Mouse (Mus musculus): ENCODE measurements at regions not wholly inside any gene's neighbourhood (a gene's known extent, or its start where the extent isn't known, plus 50 kb on each side); places are given as distances from the start of the nearest gene placed in this dataset.

DNA sequence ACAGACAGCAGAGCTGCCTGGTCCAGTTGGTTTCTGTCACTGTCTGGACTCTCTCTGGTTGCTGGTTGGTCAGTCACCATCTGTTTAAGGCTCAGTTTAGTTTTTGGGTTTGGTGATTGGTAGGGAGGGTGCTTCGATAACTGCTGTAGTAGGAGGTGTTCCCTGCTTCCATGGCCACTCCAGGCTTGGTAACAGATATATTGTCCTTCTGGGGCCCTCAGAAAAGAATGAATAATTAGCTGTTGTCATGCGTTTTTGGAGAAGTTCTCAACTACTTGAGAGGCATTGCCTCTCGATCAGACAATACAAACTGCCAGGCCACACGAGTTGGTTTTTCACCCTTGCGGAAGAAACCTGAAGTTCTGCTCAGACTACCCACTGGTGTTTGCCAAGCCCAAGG is 451.7 kb downstream of the Sox2 start:
- intact Hi-C loops (cut with DNase I), result loop anchor here (10.0 kb wide), 1 partner anchor 383 kb away; no protein-coding TSS in a partner anchor
- DNase-seq, result no peak

DNA sequence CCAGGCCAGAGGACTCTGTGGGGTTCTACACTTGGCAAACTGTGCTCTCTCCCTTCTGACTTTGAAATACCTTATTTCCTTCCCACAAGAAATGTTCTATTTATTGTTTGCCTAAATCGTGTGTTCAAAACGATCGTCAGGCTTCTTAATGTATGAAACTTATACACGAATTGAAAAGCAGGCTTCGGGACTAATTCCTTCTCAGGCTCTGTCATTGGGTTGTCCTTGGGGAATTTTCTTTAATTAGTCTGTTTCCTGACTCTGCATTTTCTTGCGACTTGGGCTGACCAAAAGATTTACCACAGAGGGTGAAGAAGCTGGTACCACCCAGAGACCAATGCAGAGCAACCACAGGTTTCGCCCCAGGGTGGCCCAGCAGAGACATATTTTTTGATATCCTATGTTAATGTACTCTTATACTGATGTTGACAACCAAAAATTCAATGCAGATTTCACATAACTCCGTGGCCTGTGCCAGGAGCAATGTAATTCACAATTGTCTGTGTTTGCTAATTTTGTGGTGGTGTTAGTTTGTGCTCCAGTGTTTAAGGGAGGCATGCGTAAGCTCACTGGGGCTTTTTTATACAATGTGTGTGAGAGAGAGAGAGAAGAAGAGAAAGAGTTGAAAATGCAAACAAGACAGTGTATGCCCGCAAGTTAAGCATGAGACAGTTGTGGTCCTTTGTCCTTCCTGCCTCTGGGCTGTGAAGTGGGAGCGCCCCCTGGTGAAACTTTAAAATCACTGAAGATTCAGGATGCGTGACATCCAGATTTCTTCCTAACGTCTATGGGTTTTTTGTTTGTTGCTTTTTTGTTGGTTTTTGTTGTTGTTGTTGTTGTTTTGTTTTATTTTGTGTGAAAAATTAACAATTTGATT is 452.7 kb downstream of the Sox2 start:
- peak; percentile 79 for DNase-seq
- intact Hi-C loops (cut with DNase I), result loop anchor here (10.0 kb wide), 1 partner anchor 382 kb away; no protein-coding TSS in a partner anchor

DNA sequence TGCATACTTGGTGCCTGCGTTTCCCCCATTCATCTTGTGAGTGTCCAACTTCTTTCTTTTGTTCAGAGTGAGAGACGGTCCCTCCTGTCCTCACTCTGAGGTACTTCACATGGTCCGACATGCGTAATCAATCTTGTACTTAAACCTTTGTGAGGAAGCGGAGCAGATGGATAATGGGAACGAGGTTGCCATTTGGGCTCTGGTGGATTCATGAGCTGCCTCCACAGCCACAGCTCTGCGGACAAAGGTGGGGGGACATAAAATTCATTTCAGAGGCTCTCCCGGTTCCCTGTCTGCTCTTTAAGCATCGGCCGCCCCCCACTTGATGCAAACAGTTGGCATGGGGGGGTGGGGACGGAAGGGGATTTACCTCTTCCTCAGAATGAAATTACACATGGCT is 454.7 kb downstream of the Sox2 start:
- no peak for DNase-seq
- intact Hi-C loops (cut with DNase I), result loop anchor here (10.0 kb wide), 1 partner anchor 380 kb away; no protein-coding TSS in a partner anchor

DNA sequence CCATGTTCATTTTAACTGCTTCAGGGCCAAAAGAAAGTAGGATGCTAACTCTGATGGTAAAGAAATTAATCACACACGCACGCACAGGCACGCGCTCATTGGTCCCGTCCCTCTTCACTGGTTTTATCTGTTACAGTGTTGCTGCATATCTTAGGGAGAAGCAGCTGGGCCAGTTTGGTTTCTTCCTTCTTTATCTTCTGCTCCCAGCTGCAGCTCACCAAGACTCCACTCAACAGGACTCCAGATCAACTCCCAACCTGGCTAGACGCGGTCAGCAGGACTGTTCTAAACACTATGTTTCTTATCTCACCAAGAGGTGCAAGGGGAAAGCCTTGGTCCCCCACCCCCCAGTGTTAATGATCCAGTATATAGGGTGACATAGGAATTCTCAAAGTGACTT is 455.9 kb downstream of the Sox2 start:
- intact Hi-C loops (cut with DNase I), result loop anchor here (10.0 kb wide), 1 partner anchor 379 kb away; no protein-coding TSS in a partner anchor
- no peak for DNase-seq

DNA sequence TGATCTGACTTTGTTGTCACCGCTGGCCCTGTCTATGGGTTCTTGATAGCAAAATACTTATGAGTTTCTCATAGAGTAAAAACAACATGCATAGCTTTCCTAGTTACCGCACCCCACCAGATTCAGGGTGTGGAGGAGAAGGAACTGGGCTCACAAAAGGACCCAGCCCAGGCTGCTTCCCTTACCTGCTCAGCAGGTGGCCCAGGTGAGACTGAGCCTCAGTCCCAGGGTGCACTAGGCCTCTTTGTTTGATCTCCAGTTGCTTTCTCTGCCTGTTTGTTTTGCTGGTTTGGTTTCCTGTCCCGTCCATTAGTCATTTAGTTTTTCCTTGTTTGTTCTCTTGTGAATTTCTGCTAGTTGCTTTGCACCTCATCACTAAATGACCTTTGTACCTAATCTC is 483.3 kb downstream of the Sox2 start:
- DNase-seq, result no peak
- intact Hi-C loops (cut with DNase I), result no loop called here

DNA sequence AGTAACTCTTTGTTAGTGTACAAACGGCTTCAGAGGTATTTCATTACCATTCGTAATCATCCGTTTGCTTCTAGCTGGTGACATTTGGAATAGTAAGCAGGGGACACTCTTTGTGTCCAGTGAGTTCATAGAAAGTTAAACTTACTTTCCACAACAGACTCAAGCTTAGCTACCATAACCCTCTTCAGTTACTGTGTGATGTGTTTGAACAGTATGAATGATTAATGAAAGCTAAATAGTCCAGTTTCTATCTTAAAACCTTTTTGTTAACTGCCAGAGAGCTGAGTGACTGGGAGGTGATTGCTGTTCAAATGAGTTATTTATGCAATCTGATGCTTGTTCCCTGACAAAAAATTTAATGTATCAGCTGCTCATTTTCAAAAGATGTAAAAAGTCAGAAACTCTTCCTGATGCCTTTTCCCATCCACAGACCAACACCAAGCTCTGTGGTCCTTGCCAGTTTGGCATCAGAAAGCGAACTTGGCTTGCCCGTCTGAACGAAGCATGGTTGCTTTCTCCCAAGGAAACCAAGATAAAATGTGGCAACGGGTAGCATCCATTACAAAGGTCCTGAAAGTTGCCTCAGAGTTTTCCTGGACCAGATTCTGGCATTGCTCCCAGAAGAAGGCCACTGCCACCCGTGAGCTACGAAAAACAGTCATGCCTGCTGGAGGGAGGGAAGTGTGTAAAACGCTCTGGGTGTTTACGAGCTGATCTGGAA is 491.5 kb downstream of the Sox2 start:
- DNase-seq, result peak; percentile 72
- intact Hi-C loops (cut with DNase I), result no loop called here

DNA sequence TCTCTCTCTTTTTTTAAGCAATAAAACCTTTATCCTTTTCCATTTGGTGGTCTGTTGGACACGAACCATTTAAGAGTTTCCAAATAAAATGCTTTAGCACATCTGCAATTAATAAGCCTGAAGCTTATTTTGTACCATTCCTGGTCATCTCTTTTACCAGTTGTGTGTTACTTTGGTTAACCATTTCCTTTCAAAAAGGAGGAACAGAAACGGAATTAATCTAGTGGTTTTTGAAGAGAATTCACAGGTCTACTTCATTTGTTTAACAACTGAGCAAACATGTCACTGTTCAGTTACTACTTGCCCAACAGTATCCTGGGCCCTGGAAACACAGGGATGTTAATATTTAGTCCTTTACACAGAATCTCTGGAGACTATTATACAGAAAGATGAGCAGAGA is 492.5 kb downstream of the Sox2 start:
- no peak for DNase-seq
- intact Hi-C loops (cut with DNase I), result no loop called here

DNA sequence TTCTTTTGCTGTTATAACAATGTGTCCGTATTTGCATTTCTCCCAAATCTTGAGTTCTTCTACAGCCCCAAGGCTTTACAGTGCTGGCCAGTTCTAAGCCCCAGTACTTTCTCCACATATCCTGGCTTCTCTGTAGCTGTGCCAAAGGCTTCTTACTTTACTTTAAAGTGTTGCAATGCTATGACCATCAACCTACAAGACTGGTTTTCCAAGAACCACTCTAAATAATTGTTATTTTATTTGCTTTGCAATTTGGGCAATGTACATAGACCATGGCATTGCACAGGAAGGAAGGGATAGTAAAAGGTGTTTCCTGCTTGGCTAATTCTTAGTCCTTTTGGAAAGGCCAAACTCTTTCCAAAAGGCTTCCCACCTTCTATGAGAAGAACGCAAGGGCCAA is 495.4 kb downstream of the Sox2 start:
- intact Hi-C loops (cut with DNase I), result no loop called here
- no peak for DNase-seq

DNA sequence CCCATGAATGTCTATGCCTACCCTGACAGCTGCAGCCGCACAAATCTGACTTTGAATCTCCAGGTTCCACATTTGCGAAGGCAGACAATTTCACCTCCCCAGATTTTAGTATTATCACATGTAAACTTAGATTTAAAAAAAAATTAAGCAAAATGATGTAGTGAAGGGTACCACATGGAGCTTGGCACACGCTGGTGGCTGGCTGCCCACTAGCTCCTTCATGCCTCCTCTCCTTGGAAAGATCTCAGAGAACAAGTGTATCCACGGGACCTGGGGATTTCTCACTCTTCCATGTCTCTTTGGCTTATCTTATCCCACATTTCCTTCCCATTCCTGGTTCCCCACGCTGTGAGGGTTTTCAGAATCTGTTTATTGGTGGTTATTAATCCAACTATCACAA is 496.5 kb downstream of the Sox2 start:
- intact Hi-C loops (cut with DNase I), result no loop called here
- peak; percentile 57 for DNase-seq

DNA sequence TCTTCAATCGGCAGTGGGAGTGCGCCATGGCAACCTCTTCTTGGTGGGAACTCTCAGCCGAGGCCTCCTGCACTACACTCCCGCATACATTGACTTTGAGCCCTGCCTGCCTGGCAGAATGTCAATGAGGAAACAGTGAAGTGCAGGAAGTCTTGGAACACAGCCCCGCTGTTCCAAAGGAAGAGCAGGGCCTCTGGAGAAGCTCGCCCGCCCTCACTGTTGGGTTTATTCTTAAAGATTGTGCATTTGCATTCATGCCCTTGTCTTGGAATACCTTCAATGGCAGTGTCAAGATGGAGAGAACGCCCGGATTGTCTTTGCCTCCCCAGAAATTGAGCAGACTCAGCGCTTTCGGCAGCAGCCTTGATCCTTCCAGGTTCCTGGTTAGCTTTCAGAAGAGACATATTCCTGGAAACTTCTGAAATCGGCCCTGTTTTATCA is 499.1 kb downstream of the Sox2 start:
- DNase-seq, result peak; percentile 75
- intact Hi-C loops (cut with DNase I), result no loop called here

DNA sequence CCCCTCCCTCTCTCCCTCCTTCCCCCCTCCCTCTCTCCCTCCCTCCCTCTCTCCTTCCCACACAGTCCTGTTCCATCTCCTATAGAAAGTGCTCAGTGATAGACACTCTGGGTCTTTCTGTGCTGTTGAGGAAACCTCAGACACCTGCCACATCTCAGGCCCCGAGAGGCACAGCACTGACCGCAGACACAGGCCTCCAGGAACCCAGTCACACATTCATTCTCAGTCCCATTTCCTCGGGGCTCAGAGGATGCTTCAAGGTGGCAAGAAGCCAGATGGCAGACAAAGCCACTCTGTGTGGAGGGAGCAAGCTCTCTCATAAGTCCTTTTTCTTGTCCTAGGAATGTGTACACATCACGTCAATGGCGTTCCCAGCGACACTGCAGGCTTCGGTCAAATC is 502.0 kb downstream of the Sox2 start:
- DNase-seq, result peak; percentile 63

DNA sequence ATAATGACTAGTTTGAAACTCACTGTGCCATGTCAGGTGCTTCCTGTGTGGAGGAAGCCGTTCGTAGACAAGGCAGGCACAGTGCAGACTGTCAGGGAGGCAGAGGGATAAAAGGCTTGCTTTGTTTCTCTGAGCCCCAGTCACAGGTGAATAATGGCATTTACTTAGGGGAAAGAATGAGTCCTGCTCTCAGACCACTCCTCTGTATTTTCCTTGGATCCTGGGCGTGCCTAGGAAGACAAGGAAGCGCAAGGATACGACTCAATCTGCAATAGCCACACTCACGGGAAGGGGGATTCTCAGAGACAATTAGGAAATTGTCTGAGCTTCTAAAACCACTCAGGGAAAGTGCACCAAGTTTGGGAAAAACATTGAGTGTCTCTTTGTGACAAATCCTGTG is 504.1 kb downstream of the Sox2 start:
- intact Hi-C loops (cut with DNase I), result no loop called here
- no peak for DNase-seq

More for the DNA sequence above, 502.0 kb downstream of the Sox2 start:
- intact Hi-C loops (cut with DNase I), result no loop called here

DNA sequence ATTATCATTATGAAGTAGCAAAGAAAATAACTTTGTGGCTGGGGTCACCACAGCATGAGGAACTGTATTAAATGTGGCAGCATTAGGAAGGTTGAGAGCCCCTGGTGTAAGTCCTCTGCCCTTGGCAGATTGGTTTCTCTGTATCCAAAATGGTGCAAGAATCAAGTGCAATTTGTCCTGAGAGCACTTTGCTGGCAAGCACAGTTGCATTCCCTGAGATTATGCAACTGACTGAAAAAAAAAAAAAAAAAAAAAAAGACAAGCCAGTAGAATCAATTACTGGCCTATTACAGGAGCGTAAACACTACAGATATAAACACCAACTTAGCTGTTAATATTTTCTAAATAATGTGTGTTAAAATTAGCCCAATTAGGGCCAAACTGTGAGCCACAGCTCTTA is 518.5 kb downstream of the Sox2 start:
- intact Hi-C loops (cut with DNase I), result no loop called here
- no peak for DNase-seq

DNA sequence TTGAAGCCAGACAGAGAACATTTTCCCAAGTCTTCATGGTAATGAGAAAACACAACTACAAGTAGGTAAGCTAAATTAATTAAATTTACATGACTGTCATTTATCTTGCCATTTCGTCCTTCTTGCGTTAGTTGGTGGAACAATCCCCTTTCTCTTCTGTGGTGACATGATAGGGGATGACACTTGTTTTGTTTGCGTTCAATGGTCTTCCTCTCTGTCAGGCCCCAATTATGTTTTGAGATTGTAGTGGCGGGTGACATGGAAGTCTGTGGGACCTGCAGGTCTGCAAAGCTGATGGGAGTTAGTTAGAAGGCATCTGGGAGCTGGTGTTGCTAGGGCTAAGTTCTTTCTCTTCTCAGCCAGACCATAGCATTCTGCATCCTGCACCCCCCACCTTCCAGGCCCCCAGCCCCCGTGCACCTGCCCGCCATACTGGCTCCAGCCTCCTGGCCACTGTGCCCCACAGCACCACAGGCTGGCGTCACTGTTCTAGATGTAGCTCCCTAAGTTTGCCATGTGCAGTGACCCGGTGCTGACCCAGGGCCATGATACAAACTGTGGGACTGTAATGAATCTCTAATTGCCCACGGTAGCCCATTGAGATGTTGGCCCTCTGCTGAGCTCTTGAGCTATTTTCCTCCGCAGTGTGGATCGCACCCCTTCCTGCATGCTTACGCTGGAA is 528.7 kb downstream of the Sox2 start:
- no peak for DNase-seq
- intact Hi-C loops (cut with DNase I), result no loop called here

DNA sequence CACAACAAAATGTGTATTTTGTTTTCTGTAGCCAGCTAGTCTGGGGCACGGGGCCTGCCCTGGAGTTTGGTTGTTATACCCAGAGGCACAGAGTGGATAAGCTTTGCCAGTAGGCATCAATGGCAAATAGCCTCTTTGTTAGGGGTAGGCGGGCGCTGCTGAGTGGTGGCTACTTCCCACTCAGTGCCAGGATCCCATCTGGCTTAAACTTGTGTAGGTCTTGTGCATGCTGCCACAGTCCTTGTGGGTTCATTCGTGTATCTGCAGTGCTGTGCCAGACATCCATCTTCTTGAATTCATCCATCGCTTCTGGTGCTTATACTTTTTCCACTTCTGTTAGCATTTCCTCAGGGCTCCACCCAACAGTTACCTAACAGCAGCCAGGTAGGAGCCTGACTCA is 545.4 kb upstream of the Atp11b start:
- no peak for DNase-seq
- intact Hi-C loops (cut with DNase I), result no loop called here

DNA sequence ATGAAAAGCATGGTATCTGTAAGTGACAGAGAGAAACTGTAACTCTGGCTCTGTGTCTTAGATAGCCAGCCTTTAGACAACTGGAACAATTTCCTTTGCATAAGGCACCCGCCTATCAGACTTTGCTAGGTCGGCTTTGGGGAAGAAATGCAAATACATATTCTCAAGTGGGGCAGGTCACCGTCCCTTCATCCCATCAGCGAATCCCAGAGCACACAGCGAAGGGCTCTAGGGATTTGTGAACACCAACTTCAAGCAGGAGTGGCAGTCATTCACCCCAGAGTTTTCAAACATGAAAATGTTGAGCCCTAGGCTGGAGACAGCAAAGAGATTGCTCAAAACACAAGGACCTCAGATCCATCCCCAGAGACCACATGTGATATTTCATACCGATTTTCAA is 534.5 kb upstream of the Atp11b start:
- no peak for DNase-seq
- intact Hi-C loops (cut with DNase I), result no loop called here

DNA sequence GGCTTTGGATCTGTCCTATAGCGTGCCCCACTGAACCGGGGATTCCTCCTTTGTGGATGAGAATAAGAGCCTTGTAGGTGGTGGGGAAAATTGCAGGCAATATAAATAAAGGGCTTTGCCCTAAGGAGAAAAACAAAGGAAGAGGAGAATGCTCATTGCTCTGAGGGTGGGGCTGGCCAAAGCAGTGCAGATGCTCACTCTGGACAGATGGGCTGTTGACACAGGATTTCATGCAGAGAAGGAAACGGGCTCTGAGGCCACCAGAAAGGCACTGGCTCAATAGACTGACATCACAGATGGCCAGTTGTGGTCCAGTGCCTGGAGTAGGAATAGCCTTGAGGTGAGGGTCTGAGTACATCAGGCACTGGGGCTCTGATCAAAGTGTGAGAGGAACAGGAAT is 532.7 kb upstream of the Atp11b start:
- DNase-seq, result no peak
- intact Hi-C loops (cut with DNase I), result no loop called here

DNA sequence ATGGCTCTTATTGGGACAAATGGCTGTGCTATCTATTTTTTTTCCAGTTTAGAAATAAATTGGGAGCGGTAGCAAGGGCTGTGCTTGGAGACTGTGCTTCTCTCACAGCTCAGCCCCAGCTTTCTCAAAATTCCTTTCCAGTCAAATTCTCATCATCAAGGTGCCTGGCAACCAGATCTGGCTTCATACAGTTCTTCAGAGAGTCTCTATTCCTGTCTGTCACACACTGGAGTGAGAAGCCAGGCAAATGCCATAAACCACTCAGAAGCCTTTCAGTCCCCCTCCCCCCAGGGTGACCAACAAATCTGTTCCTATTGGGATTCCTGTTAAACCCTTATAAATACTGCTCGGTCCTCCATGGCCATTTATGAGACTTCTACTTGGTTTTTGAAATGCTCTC is 531.7 kb upstream of the Atp11b start:
- peak; percentile 28 for DNase-seq
- intact Hi-C loops (cut with DNase I), result no loop called here

DNA sequence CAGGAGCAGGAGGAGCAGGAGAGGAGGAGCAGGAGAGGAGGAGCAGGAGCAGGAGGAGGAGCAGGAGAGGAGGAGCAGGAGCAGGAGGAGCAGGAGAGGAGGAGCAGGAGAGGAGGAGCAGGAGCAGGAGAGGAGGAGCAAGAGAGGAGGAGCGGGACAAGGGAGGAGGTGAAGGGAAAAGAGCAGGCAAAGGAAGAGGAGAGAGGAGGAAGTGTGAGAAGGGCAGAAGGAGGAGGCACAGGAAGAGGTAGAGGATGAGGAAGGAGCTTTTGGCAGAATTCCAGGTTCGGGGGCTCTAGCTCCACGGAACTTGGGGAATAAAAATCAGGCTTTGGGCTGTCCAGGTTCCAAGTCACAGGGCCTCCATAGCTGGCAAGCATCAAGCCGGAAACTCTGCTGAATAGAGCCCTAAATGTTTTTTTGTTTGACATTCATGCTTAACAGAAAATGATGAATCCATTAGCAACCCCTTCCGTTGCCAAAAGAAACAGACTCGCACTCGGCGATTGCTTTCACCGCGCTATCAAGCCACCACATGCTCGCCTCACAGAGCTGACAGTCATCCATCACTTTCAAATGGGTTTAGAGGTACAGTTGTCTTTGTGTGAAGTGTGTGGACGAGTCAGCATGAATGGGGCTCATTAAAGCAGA is 528.7 kb upstream of the Atp11b start:
- intact Hi-C loops (cut with DNase I), result no loop called here
- peak; percentile 17 for DNase-seq

DNA sequence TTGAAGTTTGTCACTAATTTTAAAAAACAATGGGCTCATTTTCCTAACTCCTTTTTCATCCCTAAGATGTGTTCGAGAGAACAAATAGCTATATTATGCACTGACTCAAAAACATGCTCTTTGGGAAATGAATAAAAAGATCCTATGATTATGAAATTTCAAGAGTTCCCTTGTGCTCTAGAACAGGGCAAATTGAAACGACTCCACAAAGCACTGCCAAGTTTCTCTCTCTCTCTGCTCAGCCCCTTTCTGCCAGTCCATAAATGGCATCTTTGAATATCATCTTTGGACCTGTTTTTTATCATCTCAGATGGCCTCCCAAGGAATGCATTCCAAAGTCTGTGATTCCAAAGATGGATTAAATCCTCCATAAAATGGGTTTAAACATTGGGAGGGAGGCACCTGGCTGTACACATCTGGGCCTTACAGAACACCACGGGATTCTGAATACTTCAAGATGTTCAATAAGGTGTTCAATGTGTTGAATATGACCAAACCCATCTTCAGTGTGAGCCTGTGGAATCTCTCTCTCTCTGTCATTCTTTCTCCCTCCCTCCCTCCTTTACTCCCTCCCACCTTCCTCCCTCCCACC is 528.0 kb upstream of the Atp11b start:
- intact Hi-C loops (cut with DNase I), result no loop called here
- DNase-seq, result no peak

Data from left cerebral cortex, postnatal 4 days (tissue).